Mouse (Mus musculus) left cerebral cortex, adult 11 months (tissue): ENCODE data around the gene Fkbp4.

Experiments
- DNase-seq: peaks from one replicate; pipeline ENCODE4 v3.0.0; 2022; ENCODE audit warnings: low spot score

Fkbp4 gene

GRCm38 (mm10) chr6:128437288-128437687 lies 1.2 kb downstream of the Fkbp4 start:
- DNase-seq = no peak

- DNase-seq = no peak
These were observed 2.0 kb downstream of the Fkbp4 start for GRCm38 (mm10) chr6:128436356-128437005.

DNA sequence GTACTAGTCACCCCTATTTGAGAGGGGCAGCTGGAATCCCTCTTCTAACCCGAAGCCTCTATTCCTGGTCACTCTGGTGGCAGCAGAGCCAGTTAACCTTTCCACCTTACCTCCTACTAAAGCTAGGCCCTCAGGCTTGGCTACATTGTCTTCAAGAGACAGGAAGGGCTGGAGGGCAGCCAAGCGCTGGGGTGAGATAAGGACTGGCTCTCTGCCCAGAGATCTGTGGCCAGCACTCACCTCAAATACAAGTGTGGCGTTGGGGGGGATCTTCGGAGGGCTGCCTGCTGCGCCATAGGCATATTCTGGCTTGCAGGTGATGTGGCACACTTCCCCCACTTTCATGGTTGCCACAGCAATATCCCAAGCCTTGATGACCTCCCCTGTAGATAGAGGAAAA lies 3.0 kb downstream of the Fkbp4 start:
- DNase-seq = no peak

GRCm38 (mm10) chr6:128433566-128433965 lies 4.9 kb downstream of the Fkbp4 start:
- DNase-seq = no peak

GRCm38 (mm10) chr6:128432356-128432915 lies 6.0 kb downstream of the Fkbp4 start:
- no peak for DNase-seq

DNA sequence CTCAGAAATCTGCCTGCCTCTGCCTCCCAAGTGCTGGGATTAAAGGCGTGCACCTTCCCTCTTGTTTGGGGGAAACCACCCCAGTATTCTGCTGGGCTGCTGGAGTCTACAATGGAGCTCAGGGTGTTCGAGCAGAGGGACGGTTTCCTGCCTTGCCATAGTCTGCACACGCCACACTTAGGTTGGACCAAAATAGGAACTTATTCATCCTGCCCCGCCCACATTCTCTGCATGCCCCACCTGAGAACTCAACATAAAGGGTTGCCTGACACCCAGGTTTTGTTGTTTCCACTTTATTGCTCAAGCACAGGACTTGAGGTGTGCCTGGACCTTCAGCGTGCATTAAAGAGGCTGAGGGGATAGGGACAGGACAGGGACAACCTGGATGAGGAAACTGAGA lies 8.7 kb downstream of the Fkbp4 start:
- no peak for DNase-seq

- DNase-seq = no peak
These were observed 9.2 kb downstream of the Fkbp4 start for GRCm38 (mm10) chr6:128429300-128429699.

DNA sequence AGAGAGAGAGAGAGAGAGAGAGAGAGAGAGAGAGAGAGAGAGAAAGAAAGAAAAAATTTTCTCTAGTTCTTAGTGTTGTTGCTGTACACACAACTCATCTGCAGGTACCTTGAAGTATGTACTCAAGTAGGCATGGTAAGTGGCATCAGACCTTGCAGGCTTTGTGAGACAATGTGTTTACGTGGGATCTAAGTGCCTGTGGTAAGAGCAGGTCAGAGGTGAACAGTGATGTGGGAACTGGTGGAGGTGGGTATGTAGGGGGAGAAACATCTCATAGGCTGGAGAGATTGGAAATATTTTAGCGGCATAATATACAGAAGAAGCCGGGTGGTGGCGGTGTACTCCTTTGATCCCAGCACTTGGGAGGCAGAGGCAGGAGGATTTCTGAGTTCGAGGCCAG lies 10.9 kb downstream of the Fkbp4 start:
- DNase-seq = no peak

GRCm38 (mm10) chr6:128425046-128425445 lies 13.4 kb downstream of the Fkbp4 start:
- DNase-seq = no peak

GRCm38 (mm10) chr6:128424269-128425019 lies 14.0 kb downstream of the Fkbp4 start, which contains the start of gene Itfg2:
TSS of gene Itfg2 (minus strand) at chr6:128424931.
- DNase-seq = peak; percentile 91

DNA sequence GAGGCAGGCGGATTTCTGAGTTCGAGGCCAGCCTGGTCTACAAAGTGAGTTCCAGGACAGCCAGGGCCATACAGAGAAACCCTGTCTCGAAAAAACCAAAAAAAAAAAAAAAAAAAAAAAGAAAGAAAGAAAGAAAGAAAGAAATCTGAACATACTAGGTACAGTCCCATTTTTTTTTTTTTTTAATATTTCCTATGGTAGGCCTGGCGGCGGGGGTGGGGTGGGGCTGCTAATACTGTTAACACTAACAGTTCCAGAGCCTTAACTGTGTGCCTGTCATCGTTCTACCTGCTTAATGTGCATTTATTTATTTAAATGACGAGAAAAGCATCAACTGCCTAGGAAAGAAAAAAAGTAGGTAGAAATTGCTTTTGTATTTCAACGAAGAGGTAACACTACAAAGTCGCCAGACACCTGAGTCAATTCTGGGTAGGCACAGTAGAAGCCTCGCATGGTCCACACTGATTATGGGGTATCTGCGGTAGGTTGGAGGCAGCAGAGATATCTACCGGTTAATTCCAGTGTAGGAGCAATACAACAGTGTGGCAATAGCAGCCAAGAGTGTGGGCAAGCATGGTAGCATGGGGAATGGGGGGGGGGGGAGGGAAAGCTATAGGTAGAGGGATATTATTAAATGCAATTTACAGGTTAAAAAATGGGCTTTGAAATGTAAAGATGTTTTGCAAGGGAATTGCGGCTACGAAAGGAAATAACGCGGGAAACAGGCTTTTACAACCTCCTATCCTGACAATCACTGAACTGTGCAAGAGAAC lies 14.8 kb downstream of the Fkbp4 start:
- no peak for DNase-seq

GRCm38 (mm10) chr6:128421480-128421879 lies 17.0 kb downstream of the Fkbp4 start:
- DNase-seq = no peak

GRCm38 (mm10) chr6:128421036-128421435 lies 17.4 kb downstream of the Fkbp4 start:
- DNase-seq = no peak

DNA sequence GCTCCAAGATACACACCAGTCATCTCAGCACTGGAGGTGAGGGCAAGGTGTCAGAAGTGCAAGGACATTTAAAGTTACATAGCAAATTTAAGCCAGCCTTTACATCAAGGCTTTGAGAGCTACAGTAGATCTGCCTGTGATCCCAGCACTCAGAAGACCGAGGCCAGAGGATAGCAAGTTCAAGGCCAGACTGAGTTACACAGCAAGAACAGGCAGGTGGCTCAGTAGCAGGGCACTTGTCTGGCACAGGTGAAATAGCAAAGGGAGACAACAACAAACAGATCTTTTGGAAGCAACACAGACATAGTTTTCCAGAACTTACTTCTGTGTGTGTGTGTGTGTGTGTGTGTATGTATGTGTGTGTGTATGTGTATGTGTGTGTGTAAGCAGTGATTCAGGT lies 20.4 kb downstream of the Fkbp4 start:
- no peak for DNase-seq

- DNase-seq = no peak
These were observed 22.3 kb downstream of the Fkbp4 start for GRCm38 (mm10) chr6:128416169-128416568.

DNA sequence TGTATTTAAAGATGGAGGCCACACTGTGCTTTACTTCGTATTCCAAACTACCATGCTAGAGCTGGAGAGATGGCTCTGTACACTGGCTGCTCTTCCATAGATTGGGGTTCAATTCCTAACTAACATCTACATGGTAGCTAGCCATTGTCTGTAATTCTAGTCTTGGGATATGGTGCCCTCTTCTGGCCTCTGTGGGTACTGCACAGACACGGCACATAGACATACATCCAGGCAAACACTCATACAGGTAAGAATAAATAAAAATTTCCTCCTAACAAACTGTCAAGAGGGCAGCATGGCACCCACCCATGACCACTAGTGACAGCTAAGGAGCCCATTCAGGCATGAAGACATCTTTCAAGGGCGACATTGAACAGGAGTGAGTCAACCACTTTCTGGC lies 27.4 kb downstream of the Fkbp4 start:
- DNase-seq = peak; percentile 72

DNA sequence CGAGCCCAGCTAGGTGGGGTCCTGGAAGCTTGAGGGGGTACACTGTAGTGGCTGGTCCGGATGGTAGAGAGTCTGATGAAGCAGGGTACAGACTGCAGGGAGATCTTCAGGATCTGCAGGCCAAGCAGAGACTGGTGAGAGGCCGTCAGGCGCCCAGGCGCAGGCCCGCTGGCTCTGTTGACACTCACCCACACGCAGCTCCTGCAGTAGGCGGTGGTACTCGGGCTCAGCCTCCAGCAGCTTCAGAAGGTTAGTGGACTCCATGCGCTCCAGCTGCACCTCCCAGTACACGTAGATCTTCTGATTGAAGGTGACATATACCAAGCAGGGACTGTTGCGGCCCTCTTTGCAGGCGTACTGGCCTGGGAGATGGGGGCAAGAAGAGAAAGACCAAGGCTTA lies 28.2 kb downstream of the Fkbp4 start:
- no peak for DNase-seq

DNA sequence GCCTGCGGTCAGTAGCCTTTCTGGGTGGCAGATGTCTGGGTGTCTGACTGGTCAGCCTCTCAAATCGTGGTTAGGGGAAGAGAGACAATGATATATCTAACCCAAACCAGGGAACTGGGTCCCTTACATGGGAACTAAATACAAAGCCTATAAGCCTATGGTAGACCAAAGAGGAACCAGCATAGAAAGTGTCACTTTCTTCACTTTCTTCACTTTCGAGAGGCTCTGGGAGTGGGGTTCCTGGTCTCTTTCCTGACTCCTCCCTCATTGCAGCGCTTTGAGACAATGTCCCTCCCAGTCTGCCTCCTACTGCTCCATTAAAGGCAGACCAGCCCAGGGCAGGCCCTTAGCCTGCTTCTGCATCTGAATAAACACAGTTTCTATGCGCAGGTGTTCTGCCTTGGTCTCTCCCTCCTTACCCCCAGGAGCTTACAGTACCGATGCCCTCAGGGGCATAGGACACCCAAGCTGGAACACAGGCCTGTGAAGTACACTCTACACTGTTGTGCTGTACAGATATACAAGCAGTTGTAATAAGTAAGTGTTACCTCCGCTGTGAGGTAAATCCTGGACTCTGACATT lies 29.8 kb downstream of the Fkbp4 start:
- no peak for DNase-seq

DNA sequence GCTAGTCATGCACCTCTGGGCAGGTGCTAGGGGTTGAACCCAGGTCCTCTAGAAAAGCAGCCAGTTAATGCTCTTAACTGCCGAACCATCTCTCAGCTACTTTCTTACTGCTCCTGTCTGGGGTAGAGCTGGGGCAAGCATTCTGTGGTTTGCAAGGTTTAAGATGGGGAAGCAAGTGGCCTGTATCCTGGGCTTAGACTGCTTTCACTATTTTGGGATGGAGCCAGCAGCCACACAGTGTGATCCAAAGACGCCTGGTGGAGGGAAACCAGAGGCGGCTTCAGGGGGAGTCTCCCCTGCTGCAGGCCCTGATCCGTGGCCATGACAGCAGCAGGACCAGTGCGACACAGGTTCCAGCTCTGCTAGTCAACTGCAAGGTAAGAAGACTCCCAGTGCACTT lies 33.8 kb downstream of the Fkbp4 start:
- DNase-seq = no peak

DNA sequence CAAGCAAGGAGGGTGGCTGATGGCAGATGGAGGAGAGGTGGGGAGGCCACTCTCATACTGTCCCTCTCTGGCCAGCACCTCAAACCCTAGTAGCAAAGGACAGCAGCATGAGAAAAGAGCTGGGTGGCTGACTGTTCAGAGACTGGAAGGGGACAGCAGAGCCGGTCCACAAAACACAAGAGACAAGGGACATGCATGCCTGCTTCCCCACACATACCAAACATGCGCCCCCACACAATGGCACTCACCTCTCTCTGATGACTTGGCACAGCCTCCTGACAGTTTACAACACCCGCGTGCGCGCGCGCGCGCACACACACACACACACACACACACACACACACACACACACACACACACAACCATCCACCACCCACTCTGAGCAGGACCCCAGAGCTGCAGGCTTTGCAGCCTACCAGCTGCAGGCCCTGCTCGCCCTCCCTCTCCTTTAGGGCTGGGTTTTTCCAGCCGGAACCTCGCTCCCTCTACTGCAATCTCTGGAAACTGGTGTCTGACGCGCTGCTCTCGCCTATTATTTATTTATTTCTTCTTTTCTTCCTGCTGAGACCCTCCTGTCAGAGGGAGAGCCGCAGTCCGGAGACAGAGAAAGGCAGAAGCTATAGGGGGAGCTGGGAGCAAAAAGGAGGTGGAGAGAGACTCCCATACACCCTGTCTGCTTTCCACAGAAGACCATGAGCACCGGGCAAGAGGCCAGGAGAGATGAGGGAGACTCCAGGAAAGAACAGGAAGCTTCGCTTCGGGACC lies 38.9 kb downstream of the Fkbp4 start:
- DNase-seq = no peak

DNA sequence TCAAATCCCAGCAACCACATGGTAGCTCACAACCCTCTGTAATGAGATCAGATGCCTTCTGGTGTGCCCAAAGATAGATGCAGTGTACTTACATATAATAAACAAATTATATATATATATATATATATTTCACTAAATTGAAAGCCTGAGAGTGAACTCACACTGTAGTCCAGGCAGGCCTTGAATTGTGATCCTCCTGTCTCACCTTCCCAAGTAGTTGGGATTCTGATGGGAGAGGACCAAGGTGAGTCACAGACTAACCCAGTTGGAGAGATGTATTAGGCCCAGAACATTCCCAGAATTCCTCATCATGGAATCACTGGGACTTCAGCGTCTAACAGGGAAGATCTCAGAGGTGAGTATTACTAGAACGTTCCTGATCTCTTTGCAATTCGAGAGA lies 39.5 kb downstream of the Fkbp4 start, which contains the start of gene Nrip2:
Gene Nrip2 (plus strand): TSS at position 301 of the 400 bp plus-strand sequence.
- no peak for DNase-seq
